Mouse (Mus musculus) testis, adult 2 months (tissue): Measurements from ENCODE around the gene Abca2.

Experiments used
- CTCF ChIP-seq: fragments of 200-500 bp; IDR thresholded peaks from 2 replicates; pipeline ENCODE4 v1.5.1; 2012; ENCODE audit warnings: low read depth, mild to moderate bottlenecking, inconsistent platforms, low read length, moderate library complexity; ENCODE audit not compliant: control insufficient read depth, insufficient read depth, insufficient replicate concordance
- POLR2A ChIP-seq: fragments of 200-500 bp; IDR thresholded peaks from 2 replicates; pipeline ENCODE4 v1.6.1; 2012; ENCODE audit warnings: low read depth, mild to moderate bottlenecking, inconsistent platforms, low read length, moderate library complexity; ENCODE audit not compliant: control insufficient read depth

DNA sequence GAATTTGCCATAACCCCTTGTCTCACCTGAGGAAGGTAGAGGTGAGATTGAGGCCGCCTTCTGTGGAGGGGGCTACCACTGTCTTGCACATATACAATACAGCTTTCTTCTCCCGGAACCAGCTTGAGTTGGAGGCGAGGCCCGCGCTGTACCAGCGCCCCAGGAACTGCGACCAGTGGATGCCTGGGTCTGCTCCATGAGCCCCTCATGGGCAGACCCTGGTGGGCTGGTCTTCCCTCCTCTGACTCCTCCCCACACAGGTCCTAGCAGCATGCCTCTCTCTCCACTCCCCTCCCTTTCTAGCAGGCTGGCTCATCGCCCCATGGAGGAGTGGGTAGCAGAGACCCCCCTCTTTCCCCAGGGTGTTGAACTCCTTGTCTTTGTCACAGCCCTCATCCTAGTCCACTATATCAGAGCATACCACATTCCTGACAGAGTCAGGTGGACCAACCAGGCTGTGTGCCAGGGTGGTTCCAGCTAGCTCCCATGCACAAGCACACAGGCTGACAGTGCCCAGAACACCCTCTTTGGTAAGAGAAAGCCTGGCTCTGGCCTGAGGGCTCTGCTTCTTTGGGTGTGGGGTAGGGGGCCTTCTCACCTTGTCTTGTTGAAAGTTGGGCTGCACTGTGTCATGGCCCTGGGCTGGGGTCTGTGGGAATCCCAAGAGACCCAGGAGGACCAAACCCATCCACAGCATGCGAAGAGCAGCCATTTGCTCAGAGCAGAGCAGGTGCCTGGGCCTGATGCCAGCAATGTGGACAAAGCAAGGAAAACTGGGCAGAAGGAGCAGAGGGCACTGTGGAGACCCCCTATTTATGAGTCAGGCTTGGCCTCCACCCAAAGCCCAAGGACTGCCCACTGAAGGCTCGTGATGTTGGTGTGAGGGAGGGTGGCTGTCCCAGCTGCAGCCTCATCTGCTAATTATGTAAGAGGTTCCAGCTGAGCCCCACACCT lies 40.7 kb downstream of the Abca2 start:
- no peak for TF ChIP-seq CTCF
- no peak for TF ChIP-seq POLR2A
